Mouse (Mus musculus) embryonic facial prominence, embryonic 14.5 days (tissue): ENCODE results near the gene Trim45. TPM values are rescaled to one million over a fixed set of nuclear protein-coding genes. Genes with fewer than 3 reads are reported as not detected.

Source experiments
- ATAC-seq: fragments of 200-750 bp; cut with Nextera tagmentation; 2 replicates; pipeline ENCODE4 v1.8.0; 2017; ENCODE audit warnings: low read depth, moderate number of reproducible peaks, moderate TSS enrichment
- DNase-seq: peaks from one replicate; pipeline ENCODE4 v3.0.0-alpha.2; 2015; ENCODE audit warnings: low spot score
- H3K27ac ChIP-seq: fragments of 300-500 bp; sonication (generic); replicated peaks from 2 replicates; pipeline ENCODE4 v1.5.1; 2014; ENCODE audit warnings: low read depth, mild to moderate bottlenecking, low read length, moderate library complexity
- H3K27me3 ChIP-seq: fragments of 300-500 bp; sonication (generic); replicated peaks from 2 replicates; pipeline ENCODE4 v1.6.1; 2014; ENCODE audit warnings: low read length; ENCODE audit not compliant: control insufficient read depth, insufficient read depth
- H3K36me3 ChIP-seq: fragments of 300-500 bp; sonication (generic); 2 replicates; pipeline ENCODE4 v1.6.1; 2014; ENCODE audit warnings: low read length, mixed read lengths; ENCODE audit not compliant: control insufficient read depth, insufficient read depth
- H3K4me1 ChIP-seq: fragments of 300-500 bp; sonication (generic); 2 replicates; pipeline ENCODE4 v1.6.1; 2014; ENCODE audit warnings: antibody characterized with exemption, low read length; ENCODE audit not compliant: control insufficient read depth, insufficient read depth
- H3K4me2 ChIP-seq: fragments of 300-500 bp; sonication (generic); 2 replicates; pipeline ENCODE4 v1.6.1; 2014; ENCODE audit warnings: low read depth, mild to moderate bottlenecking, low read length, moderate library complexity, mixed read lengths
- H3K4me3 ChIP-seq: fragments of 300-500 bp; sonication (generic); 2 replicates; pipeline ENCODE4 v1.5.1; 2014; ENCODE audit warnings: low read depth, mild to moderate bottlenecking, low read length
- H3K9ac ChIP-seq: fragments of 300-500 bp; sonication (generic); 2 replicates; pipeline ENCODE4 v1.6.1; 2014; ENCODE audit warnings: low read depth, mild to moderate bottlenecking, low read length, moderate library complexity, mixed read lengths
- H3K9me3 ChIP-seq: fragments of 300-500 bp; sonication (generic); 2 replicates; pipeline ENCODE4 v1.6.1; 2016; ENCODE audit warnings: low read length; ENCODE audit not compliant: control insufficient read depth
- WGBS: fragments of 180-500 bp; shearing (Covaris S2); extraction: QIAGEN DNeasy Blood & Tissue Kit; methylation state at CpG from one replicate; pipeline ENCODE4 v1.1.7; 2014; 5-methylcytosine and 5-hydroxymethylcytosine counted together
- polyA plus RNA-seq: library from polyadenylated mRNA; unstranded; fragments of >200 nt; fragmentation: Nextera tagmentation; extraction: Ambion mirVana; gene quantifications from 2 replicates; pipeline ENCODE4 v1.2.1, GENCODE M21; 2014

Gene Trim45
- polyA plus RNA-seq, 1 experiment from 2014 or later, result 3.9 TPM

GRCm38 (mm10) chr3:100940496-100941037, 18.6 kb downstream of the Trim45 start:
- H3K27ac ChIP-seq, result no peak overlapping the region
- no peak overlapping the region for H3K4me3 ChIP-seq
- H3K36me3 ChIP-seq, result peaks cover 88% of the 10 kb centered on the region
- DNase-seq (no peak), ATAC-seq (no peak)
- H3K9me3 ChIP-seq, result no peaks in the 10 kb centered on the region
- H3K9ac ChIP-seq, result no peak overlapping the region
- no peaks in the 10 kb centered on the region for H3K4me1 ChIP-seq
- no peaks in the 10 kb centered on the region for H3K27me3 ChIP-seq
- H3K4me2 ChIP-seq, result no peak overlapping the region
- WGBS, result 78% methylated on average over 4 of the region's 4 CpGs

- H3K36me3 ChIP-seq, result peaks cover 90% of the 10 kb centered on the region
- no peak overlapping the region for H3K9ac ChIP-seq
- no peak for ATAC-seq
- no peaks in the 10 kb centered on the region for H3K9me3 ChIP-seq
- no peak overlapping the region for H3K27ac ChIP-seq
- 92% methylated on average over 8 of the region's 8 CpGs for WGBS
- H3K27me3 ChIP-seq, result no peaks in the 10 kb centered on the region
- no peak overlapping the region for H3K4me2 ChIP-seq
- no peak overlapping the region for H3K4me3 ChIP-seq
- DNase-seq, result no peak
- H3K4me1 ChIP-seq, result no peaks in the 10 kb centered on the region
These were observed 25.3 kb downstream of the Trim45 start for GRCm38 (mm10) chr3:100947286-100947685.

GRCm38 (mm10) chr3:100951531-100951930, 29.5 kb downstream of the Trim45 start:
- Histone ChIP-seq H3K9ac (no peak overlapping the region), H3K4me3 (no peak overlapping the region), H3K27ac (no peak overlapping the region), H3K4me1 (no peaks in the 10 kb centered on the region), H3K36me3 (peaks cover 79% of the 10 kb centered on the region), H3K4me2 (no peak overlapping the region), H3K9me3 (no peaks in the 10 kb centered on the region), H3K27me3 (no peaks in the 10 kb centered on the region)
- DNase-seq (no peak), ATAC-seq (no peak)
- WGBS, result 97% methylated on average over 4 of the region's 4 CpGs

- Histone ChIP-seq H3K27ac (no peak overlapping the region), H3K27me3 (no peaks in the 10 kb centered on the region), H3K9ac (no peak overlapping the region), H3K4me2 (no peak overlapping the region), H3K36me3 (peaks cover 81% of the 10 kb centered on the region), H3K4me1 (no peaks in the 10 kb centered on the region), H3K9me3 (no peaks in the 10 kb centered on the region), H3K4me3 (no peak overlapping the region)
- DNase-seq (no peak), ATAC-seq (no peak)
These were observed 32.6 kb downstream of the Trim45 start for GRCm38 (mm10) chr3:100954616-100955015.

- WGBS, result 81% methylated on average over 5 of the region's 5 CpGs
- Histone ChIP-seq H3K27me3 (no peaks in the 10 kb centered on the region), H3K9ac (no peak overlapping the region), H3K9me3 (no peaks in the 10 kb centered on the region), H3K36me3 (peaks cover 69% of the 10 kb centered on the region), H3K27ac (no peak overlapping the region), H3K4me1 (no peaks in the 10 kb centered on the region), H3K4me3 (no peak overlapping the region), H3K4me2 (no peak overlapping the region)
- ATAC-seq, result no peak
- no peak for DNase-seq
These were observed 39.0 kb downstream of the Trim45 start for GRCm38 (mm10) chr3:100961007-100961406.

- Histone ChIP-seq H3K9me3 (no peaks in the 10 kb centered on the region), H3K27ac (no peak overlapping the region; the same call in 1 of the 2 replicates)
- 84% methylated on average over 7 of the region's 7 CpGs for WGBS
These were observed 39.5 kb downstream of the Trim45 start for GRCm38 (mm10) chr3:100961501-100961900.

GRCm38 (mm10) chr3:100963849-100964542, 42.0 kb downstream of the Trim45 start:
- Histone ChIP-seq H3K9me3 (no peaks in the 10 kb centered on the region), H3K27me3 (no peaks in the 10 kb centered on the region), H3K27ac (no peak overlapping the region), H3K4me3 (no peak overlapping the region), H3K9ac (no peak overlapping the region), H3K4me2 (no peak overlapping the region), H3K4me1 (0 out of 2 replicates have a peak, but pooled peaks cover 3% of the 10 kb centered on the region), H3K36me3 (peaks cover 40% of the 10 kb centered on the region)
- ATAC-seq (no peak; the same call in 1 of the 2 replicates), DNase-seq (peak; percentile 55)
- 80% methylated on average over 14 of the region's 14 CpGs for WGBS

More at GRCm38 (mm10) chr3:100961501-100961900, 39.5 kb downstream of the Trim45 start:
- Histone ChIP-seq H3K27me3 (no peaks in the 10 kb centered on the region), H3K4me2 (no peak overlapping the region), H3K9ac (no peak overlapping the region), H3K36me3 (peaks cover 64% of the 10 kb centered on the region), H3K4me3 (no peak overlapping the region), H3K4me1 (no peaks in the 10 kb centered on the region)
- no peak for ATAC-seq
- DNase-seq, result no peak

- peak within 1 kb of the TSS; percentile 72 for H3K4me3 ChIP-seq
- 2% methylated on average over 40 of the region's 40 CpGs for WGBS
- no peaks in the 10 kb centered on the region; the same call in 1 of the 2 replicates for H3K36me3 ChIP-seq
- peak; percentile 96 for DNase-seq
- no peaks in the 10 kb centered on the region for H3K9me3 ChIP-seq
- H3K27ac ChIP-seq, result no peak within 1 kb of the TSS
- no peaks in the 10 kb centered on the region for H3K27me3 ChIP-seq
- ATAC-seq, result peak; percentile 98
- H3K4me2 ChIP-seq, result peak within 1 kb of the TSS; percentile 86
- H3K4me1 ChIP-seq, result 0 out of 2 replicates have a peak, but pooled peaks cover 3% of the 10 kb centered on the region
- H3K9ac ChIP-seq, result peak within 1 kb of the TSS; percentile 74
These were observed 47.3 kb downstream of the Trim45 start, which contains the start of gene Ttf2 for GRCm38 (mm10) chr3:100969176-100969917. Ttf2 (minus strand) TSS chr3:100969663.
